Mouse (Mus musculus) erythroblast, embryonic 14.5 days (primary cell): Measurements from ENCODE around the gene Ngfr.

Experiments used
- GATA1 ChIP-seq: IDR thresholded peaks from 2 replicates; pipeline ENCODE4 v1.6.1; 2012; ENCODE audit warnings: low read length, inconsistent platforms, mixed read lengths
- TAL1 ChIP-seq: IDR thresholded peaks from 3 replicates; pipeline ENCODE4 v1.6.1; 2012; ENCODE audit warnings: low read length, inconsistent platforms, mixed read lengths

GRCm38 (mm10) chr11:95609924-95610323 lies 22.4 kb upstream of the Ngfr start:
- no peak for TF ChIP-seq GATA1
- TF ChIP-seq TAL1: no peak
